Mouse (Mus musculus): Measurements from ENCODE around the gene Prkaca. TPM values are rescaled to one million over a fixed set of nuclear protein-coding genes. Genes with fewer than 3 reads are reported as not detected.
A peak's percentile ranks its signal among the peaks of the same experiment; 100 is the strongest.
"Not testable (repeated sequence)": the region's sequence is repeated elsewhere in the genome, so short reads cannot be mapped to it uniquely, and the experiment has no call there.

Gene Prkaca
- total RNA-seq, 2 experiments from 2014 or later: 240 to 254 TPM

GRCm38 (mm10) chr8:83974521-83974920 is 1.7 kb downstream of the Prkaca start:
- DNase-seq (ENCODE audit: low spot score in 2 of 2): no peak

GRCm38 (mm10) chr8:83976101-83976630 is 3.4 kb downstream of the Prkaca start:
- no peak for DNase-seq (ENCODE audit: low spot score in 2 of 2)

GRCm38 (mm10) chr8:83976779-83977350 is 4.1 kb downstream of the Prkaca start:
- peak in 1 of 2 experiments; percentile 28 for DNase-seq (ENCODE audit: low spot score in 2 of 2)

- DNase-seq (ENCODE audit: low spot score in 2 of 2): no peak
Observed at GRCm38 (mm10) chr8:83977646-83978045, 4.9 kb downstream of the Prkaca start.

GRCm38 (mm10) chr8:83978200-83978599 is 5.4 kb downstream of the Prkaca start:
- DNase-seq (ENCODE audit: low spot score in 2 of 2): no peak

- no peak for DNase-seq (ENCODE audit: low spot score in 2 of 2)
Observed at GRCm38 (mm10) chr8:83980250-83980649, 7.5 kb downstream of the Prkaca start.

- DNase-seq (ENCODE audit: low spot score in 2 of 2): no peak
Observed at GRCm38 (mm10) chr8:83980845-83981244, 8.1 kb downstream of the Prkaca start.

- no peak for DNase-seq (ENCODE audit: low spot score in 2 of 2)
Observed at GRCm38 (mm10) chr8:83981533-83981932, 8.7 kb downstream of the Prkaca start.

GRCm38 (mm10) chr8:83982449-83982848 is 9.7 kb downstream of the Prkaca start:
- DNase-seq (ENCODE audit: low spot score in 2 of 2): no peak

- not testable (repeated sequence) for DNase-seq (ENCODE audit: low spot score in 2 of 2)
Observed at GRCm38 (mm10) chr8:83983222-83983621, 10.4 kb downstream of the Prkaca start.

GRCm38 (mm10) chr8:83989243-83989642 is 16.4 kb downstream of the Prkaca start:
- DNase-seq (ENCODE audit: low spot score in 2 of 2): no peak

GRCm38 (mm10) chr8:83990170-83990569 is 17.4 kb downstream of the Prkaca start:
- DNase-seq (ENCODE audit: low spot score in 2 of 2): no peak

- DNase-seq (ENCODE audit: low spot score in 2 of 2): no peak
Observed at GRCm38 (mm10) chr8:83992488-83992887, 19.7 kb downstream of the Prkaca start.

GRCm38 (mm10) chr8:83994030-83994429 is 21.2 kb downstream of the Prkaca start:
- no peak for DNase-seq (ENCODE audit: low spot score in 2 of 2)

GRCm38 (mm10) chr8:83995973-83996372 is 23.2 kb downstream of the Prkaca start:
- no peak for DNase-seq (ENCODE audit: low spot score in 2 of 2)

GRCm38 (mm10) chr8:83996567-83997505 is 24.0 kb downstream of the Prkaca start:
- peak; percentile 72 to 84 for DNase-seq (ENCODE audit: low spot score in 2 of 2)

- peak; percentile 53 to 69 for DNase-seq (ENCODE audit: low spot score in 2 of 2)
Observed at GRCm38 (mm10) chr8:83997511-83998141, 24.8 kb downstream of the Prkaca start, which contains the start of gene Samd1. Gene Samd1 (plus strand): TSS chr8:83997672.

- peak; percentile 61 to 74 for DNase-seq (ENCODE audit: low spot score in 2 of 2)
Observed at GRCm38 (mm10) chr8:83998231-83999056, 25.7 kb downstream of the Prkaca start.

GRCm38 (mm10) chr8:83999057-83999705 is 26.4 kb downstream of the Prkaca start:
- no peak for DNase-seq (ENCODE audit: low spot score in 2 of 2)

- DNase-seq (ENCODE audit: low spot score in 2 of 2): no peak
Observed at GRCm38 (mm10) chr8:83999825-84000224, 27.0 kb downstream of the Prkaca start.

Measured in layer of hippocampus, postnatal 10 days (tissue).